ENCODE assay signal across 29 mouse cellular contexts in the genomic region with DNA sequence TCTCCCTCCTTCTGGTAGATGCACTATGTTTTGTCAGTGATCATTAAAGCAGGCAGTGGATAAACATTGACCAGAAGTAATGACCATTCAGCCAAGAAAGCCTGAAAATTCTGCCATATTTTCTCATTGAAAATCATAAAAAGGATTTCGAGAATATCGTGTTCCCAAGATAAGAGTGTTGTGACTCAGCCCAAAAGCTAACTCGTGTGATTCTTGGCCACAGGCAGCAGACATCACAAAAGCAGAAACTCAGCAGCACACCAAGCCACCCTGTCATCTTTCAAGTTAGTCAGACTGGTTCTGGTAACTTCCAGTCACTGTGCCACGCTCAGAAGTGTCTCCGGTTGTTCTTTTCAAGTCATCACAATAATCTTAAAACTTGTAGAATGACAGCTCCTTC.
DNase-seq lines count a peak whose midpoint lies in the region; TF ChIP-seq lines count a peak whose summit lies in the region.
"Had no signal": no experiment of that assay in that cellular context is flagged by ENCODE, and none has a peak within 500 bp of the region (broad histone marks: within the 10 kb centered on the region; RNA-seq: fewer than 3 reads in every experiment).

No protein-coding gene starts in this region.

- H3K4me1 ChIP-seq in heart, adult 2 months (ENCODE audit: control insufficient read depth, insufficient read depth, low read length), result peaks cover 5% of the 10 kb centered on the region
- H3K4me1 ChIP-seq: forebrain, embryonic 12.5 days; kidney, embryonic 15.5 days; midbrain, embryonic 12.5 days; neural tube, embryonic 13.5 days; stomach, embryonic 15.5 days had no signal

- no peak for TF ChIP-seq EP300 in heart, adult 2 months (IDR thresholded peaks at IDR 0.05; ENCODE audit: insufficient read depth, low read depth, low read length)

- TF ChIP-seq POLR2A in heart, adult 2 months (IDR thresholded peaks at IDR 0.05; ENCODE audit: insufficient read depth, low read depth, low read length), result no peak

- H3K27ac ChIP-seq in heart, adult 2 months, result peak overlapping the region; percentile 43; the same call in 1 of the 2 replicates
- H3K27ac ChIP-seq: forebrain, embryonic 12.5 days; kidney, embryonic 15.5 days; liver, embryonic 12.5 days; midbrain, embryonic 12.5 days; neural tube, embryonic 13.5 days; stomach, embryonic 15.5 days had no signal

- no peaks in the 10 kb centered on the region for H3K27me3 ChIP-seq in heart, adult 2 months (ENCODE audit: control insufficient read depth, insufficient read depth, low read length)
- H3K27me3 ChIP-seq: forebrain, embryonic 12.5 days; kidney, embryonic 15.5 days; liver, embryonic 12.5 days; megakaryocyte, embryonic 14.5 days; midbrain, embryonic 12.5 days; neural tube, embryonic 13.5 days; stomach, embryonic 15.5 days had no signal

- intact Hi-C loops in heart, adult 2 months (cut with DNase I), result no loop called here

- H3K36me3 ChIP-seq in heart, adult 2 months (ENCODE audit: control insufficient read depth, insufficient read depth, low read length), result peaks cover 3% of the 10 kb centered on the region; the same call in 1 of the 2 replicates
- H3K36me3 ChIP-seq: forebrain, embryonic 12.5 days; G1E; kidney, embryonic 15.5 days; liver, embryonic 12.5 days; midbrain, embryonic 12.5 days; neural tube, embryonic 13.5 days; stomach, embryonic 15.5 days had no signal

- peak in 1 of 2 experiments; percentile 25 for DNase-seq in heart, adult 2 months
- DNase-seq in heart, postnatal 4 days, result no peak
- peak; percentile 10 for DNase-seq in testis, postnatal 14 days (ENCODE audit: low spot score)
- DNase-seq in testis, postnatal 10 days (ENCODE audit: low spot score), result no peak
- peak; percentile 26 for DNase-seq in brain, adult 2 months (ENCODE audit: low read depth, low spot score)
- DNase-seq in thymus, postnatal 14 days, result no peak
- no peak for DNase-seq in spleen, postnatal 4 days (ENCODE audit: low spot score in 2 of 2)
- DNase-seq: adrenal gland, postnatal 14 days; cerebellum, adult 11-12 months; cerebellum, postnatal 10 days; forebrain, postnatal 0 days; gastrocnemius, postnatal 14 days; kidney, adult 18-20 months; kidney, postnatal 25 days; left cerebral cortex, postnatal 4 days; lung, adult 18-20 months; lung, postnatal 4 days; retina, postnatal 1 day; right cerebral cortex, postnatal 14 days; thymus, adult 18-20 months; thymus, postnatal 36 days had no signal

- 69% methylated on average over 5 of the region's 5 CpGs for WGBS in heart, adult 2 months

- TF ChIP-seq CTCF in heart, adult 2 months (IDR thresholded peaks at IDR 0.05), result no peak

- no peak overlapping the region for H3K9ac ChIP-seq in heart, adult 2 months (ENCODE audit: low read depth, low read length)
- H3K9ac ChIP-seq: forebrain, embryonic 12.5 days; forebrain, postnatal 0 days; kidney, embryonic 15.5 days; liver, embryonic 12.5 days; midbrain, embryonic 12.5 days; neural tube, embryonic 13.5 days; stomach, embryonic 15.5 days had no signal

- no peak overlapping the region for H3K4me3 ChIP-seq in heart, adult 2 months
- H3K4me3 ChIP-seq: forebrain, embryonic 12.5 days; kidney, embryonic 15.5 days; liver, embryonic 12.5 days; megakaryocyte, embryonic 14.5 days; midbrain, embryonic 12.5 days; neural tube, embryonic 13.5 days; stomach, embryonic 15.5 days had no signal

- H3K79me2 ChIP-seq in heart, adult 2 months (replicated peaks; ENCODE audit: control insufficient read depth, insufficient read depth, low read length), result no peaks in the 10 kb centered on the region

Comparison
In these comparisons a context has a peak if more than half of its experiments do, and no peak if none do; other contexts are left out.
1. DNase-seq: peak in testis, postnatal 14 days (single experiment) and brain, adult 2 months (single experiment); none in heart, postnatal 4 days (single experiment), testis, postnatal 10 days (single experiment), thymus, postnatal 14 days (single experiment) and spleen, postnatal 4 days (0 of 2).